Mouse (Mus musculus): ENCODE measurements around the gene Fxyd1. TPM values are rescaled to one million over a fixed set of nuclear protein-coding genes. Genes with fewer than 3 reads are reported as not detected.

Fxyd1 gene
- total RNA-seq, 1 experiment = not detected

- TF ChIP-seq HCFC1 (IDR thresholded peaks at IDR 0.05; ENCODE audit: borderline replicate concordance, insufficient read depth, low read length) = no peak
- TF ChIP-seq ZC3H11A (IDR thresholded peaks at IDR 0.05; ENCODE audit: borderline replicate concordance, low read depth, low read length) = no peak
- no peak for TF ChIP-seq ZNF384 (IDR thresholded peaks at IDR 0.05; ENCODE audit: low read depth, low read length)
- no peak for TF ChIP-seq CHD2 (IDR thresholded peaks at IDR 0.05; ENCODE audit: low read depth, low read length)
- no peak for TF ChIP-seq MAFK (IDR thresholded peaks at IDR 0.05; ENCODE audit: insufficient read depth, low read depth, low read length)
- in situ Hi-C loops (cut with MboI; ENCODE audit: low sequenced_read_pairs in 2 of 2, unreplicated experiment in 2 of 2) = no loop called here
- no peak for DNase-seq (ENCODE audit: low read depth, low spot score)
- H3K27ac ChIP-seq (ENCODE audit: insufficient read depth, low read depth, low read length, poor library complexity, severe bottlenecking) = no peak overlapping the region
- no peak overlapping the region for H3K4me3 ChIP-seq (ENCODE audit: insufficient read depth in 1 of 2, low read depth in 1 of 2, low read length in 2 of 2, poor library complexity in 1 of 2, severe bottlenecking in 1 of 2)
- no peak overlapping the region for H3K9ac ChIP-seq (ENCODE audit: insufficient read depth, low read depth, low read length, poor library complexity, severe bottlenecking)
- H3K4me1 ChIP-seq (ENCODE audit: control insufficient read depth in 2 of 2, insufficient read depth in 2 of 2, low read length in 2 of 2, poor library complexity in 1 of 2) = peaks cover 4 to 13% of the 10 kb centered on the region in 2 experiments
- no peaks in the 10 kb centered on the region for H3K9me3 ChIP-seq (ENCODE audit: control insufficient read depth, insufficient read depth, low read depth, low read length)
- no peaks in the 10 kb centered on the region for H3K36me3 ChIP-seq (ENCODE audit: control insufficient read depth, insufficient read depth, low read length, poor library complexity, severe bottlenecking)
These were observed 29.3 kb upstream of the Fxyd1 start for GRCm38 (mm10) chr7:31086175-31086755.

- TF ChIP-seq ZC3H11A (IDR thresholded peaks at IDR 0.05; ENCODE audit: borderline replicate concordance, low read depth, low read length) (no peak), ZNF384 (IDR thresholded peaks at IDR 0.05; ENCODE audit: low read depth, low read length) (no peak), MAFK (IDR thresholded peaks at IDR 0.05; ENCODE audit: insufficient read depth, low read depth, low read length) (no peak), HCFC1 (IDR thresholded peaks at IDR 0.05; ENCODE audit: borderline replicate concordance, insufficient read depth, low read length) (no peak), CHD2 (IDR thresholded peaks at IDR 0.05; ENCODE audit: low read depth, low read length) (no peak)
- Histone ChIP-seq H3K9me3 (ENCODE audit: control insufficient read depth, insufficient read depth, low read depth, low read length) (no peaks in the 10 kb centered on the region), H3K9ac (ENCODE audit: insufficient read depth, low read depth, low read length, poor library complexity, severe bottlenecking) (no peak overlapping the region), H3K4me3 (ENCODE audit: insufficient read depth in 1 of 2, low read depth in 1 of 2, low read length in 2 of 2, poor library complexity in 1 of 2, severe bottlenecking in 1 of 2) (no peak overlapping the region), H3K27ac (ENCODE audit: insufficient read depth, low read depth, low read length, poor library complexity, severe bottlenecking) (no peak overlapping the region), H3K36me3 (ENCODE audit: control insufficient read depth, insufficient read depth, low read length, poor library complexity, severe bottlenecking) (no peaks in the 10 kb centered on the region), H3K4me1 (ENCODE audit: control insufficient read depth in 2 of 2, insufficient read depth in 2 of 2, low read length in 2 of 2, poor library complexity in 1 of 2) (peaks cover 4 to 13% of the 10 kb centered on the region in 2 experiments)
- in situ Hi-C loops (cut with MboI; ENCODE audit: low sequenced_read_pairs in 2 of 2, unreplicated experiment in 2 of 2) = no loop called here
- DNase-seq (ENCODE audit: low read depth, low spot score) = no peak
These were observed 28.2 kb upstream of the Fxyd1 start for GRCm38 (mm10) chr7:31085171-31085570.

DNA sequence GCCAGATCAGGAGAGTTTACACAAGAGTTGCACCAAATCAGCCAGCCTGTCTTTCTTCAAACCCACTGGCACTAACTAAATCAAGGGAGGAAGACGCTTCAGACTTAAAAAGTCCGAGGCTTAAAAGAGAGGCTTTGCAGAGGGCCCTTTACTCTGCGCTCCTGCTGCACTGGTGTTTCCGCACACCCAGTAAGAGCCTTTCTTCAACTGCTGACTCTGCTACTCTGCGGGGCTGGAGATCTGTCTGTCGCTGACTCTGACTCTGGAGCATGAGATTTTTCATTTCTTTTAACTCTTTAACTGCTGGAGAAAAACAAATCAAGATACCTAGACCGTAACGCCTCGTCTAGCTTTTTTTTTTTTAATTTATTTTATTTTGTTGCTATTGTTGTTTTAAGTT, 27.1 kb upstream of the Fxyd1 start:
- in situ Hi-C loops (cut with MboI; ENCODE audit: low sequenced_read_pairs in 2 of 2, unreplicated experiment in 2 of 2) = no loop called here
- Histone ChIP-seq H3K36me3 (ENCODE audit: control insufficient read depth, insufficient read depth, low read length, poor library complexity, severe bottlenecking) (no peaks in the 10 kb centered on the region), H3K4me3 (ENCODE audit: insufficient read depth in 1 of 2, low read depth in 1 of 2, low read length in 2 of 2, poor library complexity in 1 of 2, severe bottlenecking in 1 of 2) (no peak overlapping the region), H3K9ac (ENCODE audit: insufficient read depth, low read depth, low read length, poor library complexity, severe bottlenecking) (no peak overlapping the region), H3K27ac (ENCODE audit: insufficient read depth, low read depth, low read length, poor library complexity, severe bottlenecking) (no peak overlapping the region), H3K4me1 (ENCODE audit: control insufficient read depth in 2 of 2, insufficient read depth in 2 of 2, low read length in 2 of 2, poor library complexity in 1 of 2) (peaks cover 4 to 13% of the 10 kb centered on the region in 2 experiments), H3K9me3 (ENCODE audit: control insufficient read depth, insufficient read depth, low read depth, low read length) (no peaks in the 10 kb centered on the region)
- no peak for DNase-seq (ENCODE audit: low read depth, low spot score)
- TF ChIP-seq MAFK (IDR thresholded peaks at IDR 0.05; ENCODE audit: insufficient read depth, low read depth, low read length) (no peak), ZNF384 (IDR thresholded peaks at IDR 0.05; ENCODE audit: low read depth, low read length) (no peak), CHD2 (IDR thresholded peaks at IDR 0.05; ENCODE audit: low read depth, low read length) (no peak), HCFC1 (IDR thresholded peaks at IDR 0.05; ENCODE audit: borderline replicate concordance, insufficient read depth, low read length) (no peak), ZC3H11A (IDR thresholded peaks at IDR 0.05; ENCODE audit: borderline replicate concordance, low read depth, low read length) (no peak)

GRCm38 (mm10) chr7:31082831-31083588, 26.0 kb upstream of the Fxyd1 start:
- in situ Hi-C loops (cut with MboI; ENCODE audit: low sequenced_read_pairs in 2 of 2, unreplicated experiment in 2 of 2) = no loop called here
- no peaks in the 10 kb centered on the region for H3K9me3 ChIP-seq (ENCODE audit: control insufficient read depth, insufficient read depth, low read depth, low read length)
- H3K4me3 ChIP-seq (ENCODE audit: insufficient read depth in 1 of 2, low read depth in 1 of 2, low read length in 2 of 2, poor library complexity in 1 of 2, severe bottlenecking in 1 of 2) = no peak overlapping the region
- no peak for DNase-seq (ENCODE audit: low read depth, low spot score)
- no peaks in the 10 kb centered on the region for H3K36me3 ChIP-seq (ENCODE audit: control insufficient read depth, insufficient read depth, low read length, poor library complexity, severe bottlenecking)
- H3K4me1 ChIP-seq (ENCODE audit: control insufficient read depth in 2 of 2, insufficient read depth in 2 of 2, low read length in 2 of 2, poor library complexity in 1 of 2) = peaks cover 4 to 13% of the 10 kb centered on the region in 2 experiments
- TF ChIP-seq ZC3H11A (IDR thresholded peaks at IDR 0.05; ENCODE audit: borderline replicate concordance, low read depth, low read length) (no peak), CHD2 (IDR thresholded peaks at IDR 0.05; ENCODE audit: low read depth, low read length) (no peak), MAFK (IDR thresholded peaks at IDR 0.05; ENCODE audit: insufficient read depth, low read depth, low read length) (no peak), ZNF384 (IDR thresholded peaks at IDR 0.05; ENCODE audit: low read depth, low read length) (no peak), HCFC1 (IDR thresholded peaks at IDR 0.05; ENCODE audit: borderline replicate concordance, insufficient read depth, low read length) (no peak)
- no peak overlapping the region for H3K27ac ChIP-seq (ENCODE audit: insufficient read depth, low read depth, low read length, poor library complexity, severe bottlenecking)
- no peak overlapping the region for H3K9ac ChIP-seq (ENCODE audit: insufficient read depth, low read depth, low read length, poor library complexity, severe bottlenecking)
